Mouse (Mus musculus) hindbrain, postnatal 0 days (tissue): ENCODE measurements at regions not wholly inside any gene's neighbourhood (a gene's known extent, or its start where the extent isn't known, plus 50 kb on each side); places are given as distances from the start of the nearest gene placed in this dataset.
A peak's percentile ranks its signal among the peaks of the same experiment; 100 is the strongest.

ENCODE experiments used
- ATAC-seq: fragments of 200-750 bp; cut with Nextera tagmentation; 2 replicates; pipeline ENCODE4 v1.8.0; 2017; ENCODE audit warnings: mild to moderate bottlenecking, moderate TSS enrichment, moderate library complexity
- DNase-seq: peaks from one replicate; pipeline ENCODE4 v3.0.0-alpha.2; 2015; ENCODE audit warnings: low spot score
- H3K27ac ChIP-seq: fragments of 300-500 bp; sonication (generic); 2 replicates; pipeline ENCODE4 v1.5.1; 2014; ENCODE audit warnings: mild to moderate bottlenecking
- H3K27me3 ChIP-seq: fragments of 300-500 bp; sonication (generic); 2 replicates; pipeline ENCODE4 v1.6.1; 2014; ENCODE audit warnings: low read length, mixed read lengths; ENCODE audit not compliant: insufficient read depth
- H3K36me3 ChIP-seq: fragments of 300-500 bp; sonication (generic); 2 replicates; pipeline ENCODE4 v1.6.1; 2014; ENCODE audit warnings: low read length, mixed read lengths; ENCODE audit not compliant: insufficient read depth
- H3K4me1 ChIP-seq: fragments of 300-500 bp; sonication (generic); 2 replicates; pipeline ENCODE4 v1.6.1; 2014; ENCODE audit warnings: antibody characterized with exemption, low read length, mixed read lengths; ENCODE audit not compliant: insufficient read depth
- H3K4me2 ChIP-seq: fragments of 300-500 bp; sonication (generic); 2 replicates; pipeline ENCODE4 v1.6.1; 2014; ENCODE audit warnings: low read depth, mild to moderate bottlenecking, low read length, moderate library complexity, mixed read lengths
- H3K4me3 ChIP-seq: fragments of 300-500 bp; sonication (generic); 2 replicates; pipeline ENCODE4 v1.5.1; 2014; ENCODE audit warnings: low read length
- H3K9ac ChIP-seq: fragments of 300-500 bp; sonication (generic); replicated peaks from 2 replicates; pipeline ENCODE4 v1.6.1; 2014; ENCODE audit warnings: mild to moderate bottlenecking, low read length, moderate library complexity, mixed read lengths
- H3K9me3 ChIP-seq: fragments of 300-500 bp; sonication (generic); 2 replicates; pipeline ENCODE4 v1.6.1; 2016; ENCODE audit warnings: low read length, mixed read lengths
- CTCF ChIP-seq: IDR thresholded peaks from 2 replicates; pipeline ENCODE4 v1.5.1; 2016; ENCODE audit warnings: antibody characterized with exemption, control low read depth, low read depth
- WGBS: fragments of 180-500 bp; shearing (Covaris S2); extraction: QIAGEN DNeasy Blood & Tissue Kit; methylation state at CpG from one replicate; pipeline ENCODE4 v1.1.7; 2014; 5-methylcytosine and 5-hydroxymethylcytosine counted together

- H3K4me3 ChIP-seq = no peak overlapping the region
- no peak for ATAC-seq
- no peak overlapping the region for H3K27ac ChIP-seq
- H3K9me3 ChIP-seq = no peaks in the 10 kb centered on the region
- no peaks in the 10 kb centered on the region for H3K36me3 ChIP-seq
- no peak overlapping the region for H3K9ac ChIP-seq
- 92% methylated on average over 2 of the region's 2 CpGs for WGBS
- TF ChIP-seq CTCF = peak; percentile 54
- no peaks in the 10 kb centered on the region for H3K4me1 ChIP-seq
- H3K4me2 ChIP-seq = no peak overlapping the region
- DNase-seq = peak; percentile 30
- no peaks in the 10 kb centered on the region for H3K27me3 ChIP-seq
Observed at GRCm38 (mm10) chr10:83996489-83996888, 273.8 kb downstream of the 1500009L16Rik start.

GRCm38 (mm10) chr10:84000436-84001208 is 278.0 kb downstream of the 1500009L16Rik start:
- H3K4me1 ChIP-seq = no peaks in the 10 kb centered on the region
- TF ChIP-seq CTCF = no peak
- no peak overlapping the region for H3K4me2 ChIP-seq
- ATAC-seq = no peak
- no peak overlapping the region for H3K27ac ChIP-seq
- no peaks in the 10 kb centered on the region for H3K9me3 ChIP-seq
- no peak overlapping the region for H3K9ac ChIP-seq
- H3K27me3 ChIP-seq = no peaks in the 10 kb centered on the region
- WGBS = 70% methylated on average over 7 of the region's 7 CpGs
- H3K4me3 ChIP-seq = no peak overlapping the region
- DNase-seq = no peak
- no peaks in the 10 kb centered on the region for H3K36me3 ChIP-seq

GRCm38 (mm10) chr10:84002744-84003143 is 280.1 kb downstream of the 1500009L16Rik start:
- no peaks in the 10 kb centered on the region for H3K4me1 ChIP-seq
- no peak overlapping the region for H3K27ac ChIP-seq
- H3K9ac ChIP-seq = no peak overlapping the region
- TF ChIP-seq CTCF = no peak
- no peaks in the 10 kb centered on the region for H3K27me3 ChIP-seq
- WGBS = 81% methylated on average over 2 of the region's 2 CpGs
- no peak overlapping the region for H3K4me2 ChIP-seq
- H3K36me3 ChIP-seq = no peaks in the 10 kb centered on the region
- no peak for DNase-seq
- no peak for ATAC-seq
- no peak overlapping the region for H3K4me3 ChIP-seq
- no peaks in the 10 kb centered on the region for H3K9me3 ChIP-seq

- Histone ChIP-seq H3K27ac (no peak overlapping the region), H3K36me3 (no peaks in the 10 kb centered on the region), H3K27me3 (no peaks in the 10 kb centered on the region), H3K9me3 (no peaks in the 10 kb centered on the region), H3K4me3 (no peak overlapping the region), H3K9ac (no peak overlapping the region), H3K4me1 (no peaks in the 10 kb centered on the region), H3K4me2 (no peak overlapping the region)
- 75% methylated on average over 8 of the region's 8 CpGs for WGBS
- TF ChIP-seq CTCF = no peak
- ATAC-seq (no peak), DNase-seq (no peak)
Observed at GRCm38 (mm10) chr10:84003601-84004149, 281.0 kb downstream of the 1500009L16Rik start.

- no peak for ATAC-seq
- H3K36me3 ChIP-seq = no peaks in the 10 kb centered on the region
- TF ChIP-seq CTCF = no peak
- H3K27me3 ChIP-seq = no peaks in the 10 kb centered on the region
- no peak overlapping the region for H3K27ac ChIP-seq
- H3K4me2 ChIP-seq = no peak overlapping the region
- H3K9me3 ChIP-seq = no peaks in the 10 kb centered on the region
- no peak overlapping the region for H3K9ac ChIP-seq
- no peak overlapping the region for H3K4me3 ChIP-seq
- no peak for DNase-seq
- H3K4me1 ChIP-seq = no peaks in the 10 kb centered on the region
- 85% methylated on average over 4 of the region's 4 CpGs for WGBS
Observed at GRCm38 (mm10) chr10:84008923-84009322, 286.3 kb downstream of the 1500009L16Rik start.

- peak; percentile 81 for TF ChIP-seq CTCF
- H3K4me1 ChIP-seq = no peaks in the 10 kb centered on the region
- H3K4me2 ChIP-seq = no peak overlapping the region
- DNase-seq (peak; percentile 88), ATAC-seq (peak; percentile 58)
- H3K9ac ChIP-seq = no peak overlapping the region
- no peak overlapping the region for H3K27ac ChIP-seq
- no peaks in the 10 kb centered on the region for H3K9me3 ChIP-seq
- WGBS = 17% methylated on average over 9 of the region's 9 CpGs
- H3K27me3 ChIP-seq = no peaks in the 10 kb centered on the region
- H3K4me3 ChIP-seq = no peak overlapping the region
- no peaks in the 10 kb centered on the region for H3K36me3 ChIP-seq
Observed at GRCm38 (mm10) chr10:84019381-84019780, 296.7 kb downstream of the 1500009L16Rik start.

- H3K9ac ChIP-seq = no peak overlapping the region
- 51% methylated on average over 10 of the region's 10 CpGs for WGBS
- H3K27me3 ChIP-seq = no peaks in the 10 kb centered on the region
- DNase-seq (peak; percentile 67), ATAC-seq (no peak)
- H3K4me2 ChIP-seq = no peak overlapping the region
- TF ChIP-seq CTCF = peak; percentile 67
- no peak overlapping the region for H3K4me3 ChIP-seq
- H3K9me3 ChIP-seq = no peaks in the 10 kb centered on the region
- H3K4me1 ChIP-seq = no peaks in the 10 kb centered on the region
- no peaks in the 10 kb centered on the region for H3K36me3 ChIP-seq
- no peak overlapping the region for H3K27ac ChIP-seq
Observed at GRCm38 (mm10) chr10:84020023-84020620, 297.5 kb downstream of the 1500009L16Rik start.
